Mouse (Mus musculus) adipocyte (in vitro differentiated cells): ENCODE results near the gene Hmox1.
A peak's percentile ranks its signal among the peaks of the same experiment; 100 is the strongest.

Experiments
- DNase-seq: peaks from one replicate; pipeline ENCODE4 v3.0.0-alpha.2; 2016; ENCODE audit warnings: low spot score

The Hmox1 gene

DNA sequence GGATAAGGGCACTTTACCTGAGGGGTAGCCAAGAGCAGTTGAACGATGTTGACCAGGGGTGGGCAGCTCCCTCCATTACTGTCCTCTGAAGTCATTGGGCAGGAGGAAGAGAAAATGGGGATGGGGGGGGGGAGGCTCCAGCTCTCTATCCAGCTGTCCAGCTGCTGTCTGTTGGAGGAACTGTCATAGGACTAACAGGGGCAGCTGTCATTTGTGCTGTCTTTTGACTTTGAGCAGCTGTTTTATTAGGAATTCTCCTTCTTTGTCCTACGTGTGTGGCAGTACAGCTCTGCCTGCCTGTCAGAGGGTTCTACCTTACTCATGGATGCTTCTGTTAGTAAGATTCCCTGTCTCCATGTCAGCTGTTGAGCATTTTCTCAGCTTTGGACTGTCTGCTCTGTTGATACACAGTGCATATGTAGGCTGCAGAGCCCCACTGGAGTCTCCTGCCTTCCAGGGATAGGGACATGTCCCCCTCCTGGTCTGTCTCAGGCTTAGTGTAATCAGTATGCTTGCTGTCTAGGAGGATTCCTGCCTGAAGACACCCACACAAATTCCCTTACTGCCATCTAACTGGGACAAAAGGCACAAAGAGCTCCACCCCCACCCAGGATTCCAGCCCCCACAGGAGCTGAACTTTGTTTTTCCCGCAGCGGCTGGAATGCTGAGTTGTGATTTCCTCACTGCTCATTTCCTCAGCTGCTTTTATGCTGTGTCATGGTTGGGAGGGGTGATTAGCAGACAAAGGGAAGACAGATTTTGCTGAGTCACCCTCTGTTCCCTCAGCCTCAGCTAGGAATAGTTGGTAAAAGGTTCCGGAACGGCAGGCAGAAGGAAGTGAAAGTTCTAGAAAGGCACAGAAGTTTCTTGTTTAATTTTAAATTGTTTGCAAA, 4.2 kb upstream of the Hmox1 start:
- peak; percentile 99 for DNase-seq

GRCm38 (mm10) chr8:75090781-75091365, 2.5 kb upstream of the Hmox1 start:
- DNase-seq = no peak

DNA sequence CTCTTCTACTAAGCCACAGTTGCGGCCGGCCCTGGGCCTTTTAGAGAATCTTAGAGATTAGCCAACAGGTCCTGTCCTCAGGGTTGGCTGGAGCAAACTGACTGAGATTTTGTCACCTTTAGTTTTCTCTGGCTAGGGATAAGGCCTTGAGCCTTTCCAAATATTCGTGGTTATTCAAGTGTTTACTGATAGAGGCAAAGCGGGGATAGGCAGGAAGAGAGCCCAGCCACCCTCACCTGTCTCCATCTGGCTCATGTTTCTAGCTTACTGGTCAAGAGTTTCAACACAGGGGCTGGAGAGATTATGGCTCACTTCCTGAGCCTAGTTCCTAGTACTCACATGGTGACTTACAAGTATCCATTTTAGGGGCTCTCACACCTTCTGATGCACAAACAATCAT, 9.5 kb downstream of the Hmox1 start:
- DNase-seq = no peak

GRCm38 (mm10) chr8:75103376-75103878, 10.0 kb downstream of the Hmox1 start:
- DNase-seq = no peak

- peak; percentile 87 for DNase-seq
These were observed 15.3 kb downstream of the Hmox1 start for GRCm38 (mm10) chr8:75108527-75109235.

- DNase-seq = peak; percentile 100
These were observed 16.0 kb downstream of the Hmox1 start, which contains the start of gene Mcm5 for GRCm38 (mm10) chr8:75109236-75109967. TSS of gene Mcm5 (plus strand) at chr8:75109569.

GRCm38 (mm10) chr8:75110093-75110492, 16.7 kb downstream of the Hmox1 start:
- DNase-seq = no peak

- DNase-seq = no peak
These were observed 25.1 kb downstream of the Hmox1 start for GRCm38 (mm10) chr8:75118505-75118904.

GRCm38 (mm10) chr8:75119287-75119686, 25.9 kb downstream of the Hmox1 start:
- DNase-seq = no peak

- no peak for DNase-seq
These were observed 26.3 kb downstream of the Hmox1 start for GRCm38 (mm10) chr8:75119747-75120146.

GRCm38 (mm10) chr8:75127406-75127805, 34.0 kb downstream of the Hmox1 start:
- DNase-seq = no peak

- peak; percentile 20 for DNase-seq
These were observed 39.1 kb downstream of the Hmox1 start for GRCm38 (mm10) chr8:75132485-75132884.

GRCm38 (mm10) chr8:75133399-75133798, 40.0 kb downstream of the Hmox1 start:
- DNase-seq = no peak

DNA sequence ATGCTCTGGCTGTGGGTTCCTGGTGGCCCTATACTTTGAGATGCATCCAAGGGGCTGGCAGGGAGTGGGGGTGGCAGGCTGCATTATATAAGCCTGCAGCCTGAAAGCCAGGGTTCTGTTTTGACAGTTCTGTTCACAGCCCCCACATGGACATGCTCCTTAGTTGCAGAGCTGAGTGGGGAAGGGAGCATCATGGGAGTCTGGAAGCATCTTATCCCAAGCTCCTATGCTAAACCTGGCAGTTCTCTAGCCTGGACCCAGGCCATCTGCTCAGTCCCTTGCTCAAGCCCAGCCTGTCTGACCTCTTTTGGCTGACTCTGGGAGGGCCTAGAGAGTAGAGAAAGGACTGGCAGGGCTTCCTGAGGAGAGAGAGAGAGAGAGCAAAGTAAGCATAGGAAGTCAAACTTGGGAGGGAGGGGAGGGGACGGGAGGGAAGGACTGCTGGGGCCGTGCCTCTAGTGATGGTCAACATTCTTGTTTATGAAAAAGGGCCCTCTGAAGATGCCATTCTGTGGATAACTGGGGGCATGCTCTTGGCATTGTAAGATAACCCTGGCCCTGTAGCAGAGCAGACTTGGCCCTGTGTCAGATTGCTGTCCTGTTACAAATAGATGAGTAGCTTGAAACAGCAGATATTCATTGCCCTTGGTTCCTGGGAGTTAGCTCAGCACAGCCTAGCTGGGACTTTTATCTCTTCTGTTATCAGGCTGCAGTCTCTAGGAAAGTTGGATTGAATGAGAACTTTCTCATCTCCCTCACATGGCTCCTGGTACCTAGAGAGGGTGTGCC, 41.4 kb downstream of the Hmox1 start:
- peak; percentile 61 for DNase-seq

DNA sequence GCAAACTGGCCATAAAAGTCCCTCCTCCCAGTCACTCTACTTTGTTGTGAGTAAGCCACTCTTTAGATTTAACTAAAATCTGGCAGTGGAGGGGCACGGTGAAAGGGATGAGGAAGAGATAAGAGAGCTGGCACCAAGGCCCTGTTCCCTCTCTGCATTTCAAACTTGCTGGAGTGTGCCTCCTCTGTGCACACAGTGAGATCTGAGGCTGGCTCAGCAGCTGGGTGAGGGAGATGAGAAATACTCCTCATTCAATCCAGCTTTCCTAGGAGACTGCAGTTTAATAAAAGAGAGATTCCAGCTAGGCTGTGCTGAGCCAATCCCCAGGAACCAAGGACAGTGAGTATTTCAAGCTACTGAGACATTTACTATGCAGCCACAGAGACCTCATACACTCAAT, 42.3 kb downstream of the Hmox1 start:
- DNase-seq = no peak

DNA sequence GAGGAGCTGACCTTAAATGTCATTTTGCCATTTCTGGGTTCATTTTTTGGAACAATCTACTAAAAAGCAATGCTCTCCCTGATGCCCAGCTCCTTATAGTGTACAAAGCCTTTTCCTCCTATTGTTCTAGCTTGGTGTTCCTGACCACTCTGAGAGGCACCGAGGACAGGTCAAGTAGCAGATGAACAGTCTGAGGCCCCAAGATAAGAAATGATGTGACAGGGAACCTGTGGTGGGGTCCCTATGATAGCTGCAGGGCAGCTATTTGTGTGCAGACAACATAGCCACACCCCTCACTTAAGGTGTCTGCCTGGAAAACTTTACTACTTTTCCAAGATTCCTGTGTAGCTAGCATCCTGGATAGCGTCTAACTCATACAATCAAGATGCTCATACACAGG, 42.8 kb downstream of the Hmox1 start:
- DNase-seq = no peak

DNA sequence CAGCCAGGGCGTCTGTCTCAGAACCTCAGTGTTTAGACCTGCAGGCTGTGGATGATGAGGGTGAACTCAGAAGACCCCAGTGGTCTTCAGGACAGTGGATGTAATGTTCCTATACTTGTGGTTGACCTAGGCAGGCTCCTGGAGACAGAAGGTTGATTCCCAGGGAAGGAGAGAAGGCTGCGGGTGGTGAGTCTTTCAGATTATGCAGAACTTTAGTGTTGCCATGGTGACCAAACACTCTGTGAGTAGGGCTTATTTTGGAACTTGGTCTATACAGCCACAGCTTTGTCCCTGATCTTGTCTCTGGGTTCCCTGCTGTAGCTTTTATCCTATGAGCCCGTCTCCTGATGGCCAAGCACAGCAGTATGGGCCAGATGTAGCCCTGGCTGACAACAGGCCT, 44.1 kb downstream of the Hmox1 start:
- DNase-seq = no peak
